Mouse (Mus musculus): ENCODE data around the gene Apc2.

- TF ChIP-seq CTCF (IDR thresholded peaks at IDR 0.05; ENCODE audit: low read depth) (no peak), EP300 (IDR thresholded peaks at IDR 0.05; ENCODE audit: low read depth) (no peak; the same call in 1 of the 2 replicates)
Measured at GRCm38 (mm10) chr10:80270099-80270498, 25.7 kb upstream of the Apc2 start.
